Mouse (Mus musculus): ENCODE results near the gene Ric1.
"Not testable (repeated sequence)": the region's sequence is repeated elsewhere in the genome, so short reads cannot be mapped to it uniquely, and the experiment has no call there.

Ric1 gene

DNA sequence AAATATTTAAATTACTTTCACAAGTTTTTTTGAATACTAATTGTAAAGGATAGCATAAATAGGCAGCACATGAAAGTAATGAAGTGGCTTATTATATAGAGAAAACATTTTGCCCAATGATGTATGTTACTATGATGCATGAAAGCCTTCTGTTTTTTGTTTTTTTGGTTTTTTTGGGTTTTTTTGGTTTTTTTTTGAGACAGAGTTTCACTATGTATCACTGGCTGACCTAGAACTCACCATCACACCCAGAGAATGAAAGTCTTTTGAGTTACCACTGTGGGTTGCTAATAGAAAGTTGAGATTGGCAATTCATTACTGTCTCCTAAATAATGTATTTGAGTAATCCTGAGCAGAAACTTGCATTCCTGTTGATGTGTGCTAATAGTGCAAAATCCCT is 4.8 kb downstream of the Ric1 start:
- in situ Hi-C loops (cut with MboI, MseI), result no loop called here

- in situ Hi-C loops (cut with MboI, MseI), result no loop called here
Measured at GRCm38 (mm10) chr19:29527299-29527698, 5.2 kb downstream of the Ric1 start.

- in situ Hi-C loops (cut with MboI, MseI), result no loop called here
Measured at GRCm38 (mm10) chr19:29528568-29528967, 6.5 kb downstream of the Ric1 start.

DNA sequence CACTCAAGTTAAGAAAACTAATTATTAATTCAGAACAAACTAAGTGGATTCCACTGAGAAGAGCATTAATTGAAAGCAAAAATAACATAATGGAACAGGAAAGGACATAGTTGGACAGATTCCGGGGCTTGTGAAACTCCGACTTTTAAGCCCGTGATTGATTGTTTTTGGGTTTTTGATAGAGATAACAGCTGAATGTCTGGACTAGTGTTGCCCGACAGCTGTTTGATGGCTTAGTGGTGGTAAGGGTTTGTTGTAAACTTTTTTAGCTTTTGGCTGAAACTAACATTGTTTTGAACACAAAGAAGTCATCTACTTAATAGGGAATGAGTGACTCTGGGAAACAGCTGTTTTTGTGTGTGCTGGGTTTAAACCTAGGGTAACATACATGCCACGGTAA is 11.9 kb downstream of the Ric1 start:
- in situ Hi-C loops (cut with MboI, MseI), result no loop called here

GRCm38 (mm10) chr19:29542256-29542970 is 20.3 kb downstream of the Ric1 start:
- in situ Hi-C loops (cut with MboI, MseI), result no loop called here

GRCm38 (mm10) chr19:29544026-29544425 is 21.9 kb downstream of the Ric1 start:
- in situ Hi-C loops (cut with MboI, MseI), result no loop called here

DNA sequence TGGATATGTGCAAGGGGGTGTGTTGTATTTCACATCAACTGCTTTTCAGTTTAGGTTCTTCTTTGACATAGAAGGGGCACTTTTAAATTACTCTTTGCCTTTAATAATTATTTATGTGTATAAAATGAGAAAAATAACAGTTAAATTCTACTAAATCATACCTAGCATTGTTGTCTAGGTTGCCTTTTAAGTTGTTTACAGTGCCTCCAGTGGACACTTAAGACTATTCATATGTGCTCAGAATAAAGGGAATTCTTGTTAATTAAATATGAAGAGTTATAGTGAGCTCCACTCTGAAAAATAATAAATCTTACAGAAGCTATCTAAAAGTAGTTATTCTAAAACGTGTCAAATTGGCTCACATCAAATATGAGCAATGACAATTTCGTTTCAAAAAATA is 28.5 kb downstream of the Ric1 start:
- in situ Hi-C loops (cut with MboI, MseI), result no loop called here

DNA sequence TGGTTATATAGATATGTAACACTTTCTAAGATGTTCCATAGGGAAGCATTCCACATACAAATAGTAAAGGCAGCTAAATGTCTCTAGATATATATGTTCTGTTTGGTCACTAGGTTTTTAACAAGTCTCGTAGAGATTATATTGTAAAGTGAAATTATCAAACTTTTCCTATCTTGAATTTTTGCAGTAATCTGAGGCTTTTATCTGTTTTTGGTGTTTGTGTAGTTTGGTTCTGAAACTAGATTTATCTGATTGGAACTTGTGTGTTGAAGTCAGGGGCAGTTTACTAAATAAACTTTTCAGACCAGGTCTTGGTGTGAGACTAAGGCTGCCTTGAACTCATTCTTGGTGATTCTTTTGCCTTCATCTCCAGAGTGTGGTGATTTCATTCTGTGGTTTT is 29.0 kb downstream of the Ric1 start:
- in situ Hi-C loops (cut with MboI, MseI), result no loop called here

GRCm38 (mm10) chr19:29551980-29552379 is 29.9 kb downstream of the Ric1 start:
- in situ Hi-C loops (cut with MboI, MseI), result not testable (repeated sequence)

GRCm38 (mm10) chr19:29557171-29557845 is 35.2 kb downstream of the Ric1 start:
- in situ Hi-C loops (cut with MboI, MseI), result not testable (repeated sequence)

DNA sequence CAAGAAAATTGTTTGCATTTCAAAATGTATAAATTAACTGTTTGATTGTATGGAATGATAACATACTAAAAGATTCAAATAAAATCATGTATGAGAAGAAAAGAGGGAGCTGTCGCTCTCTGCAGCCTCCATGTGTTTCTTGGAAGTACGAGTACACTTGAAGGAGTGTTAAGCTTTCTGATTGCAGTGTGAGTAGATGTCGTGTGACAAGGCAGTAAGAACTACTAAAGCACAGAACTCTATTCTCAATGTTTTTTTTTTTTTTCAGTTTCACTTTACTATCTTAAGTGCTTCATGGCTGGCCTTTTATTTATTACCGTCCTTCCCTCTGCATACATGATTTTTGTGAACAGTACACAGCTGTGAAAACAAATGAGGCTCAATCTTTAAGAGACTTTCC is 40.1 kb downstream of the Ric1 start:
- in situ Hi-C loops (cut with MboI, MseI), result no loop called here

- in situ Hi-C loops (cut with MboI, MseI), result no loop called here
Measured at GRCm38 (mm10) chr19:29562603-29563002, 40.5 kb downstream of the Ric1 start.

- in situ Hi-C loops (cut with MboI, MseI), result no loop called here
Measured at GRCm38 (mm10) chr19:29563258-29563779, 41.2 kb downstream of the Ric1 start.

GRCm38 (mm10) chr19:29566512-29566911 is 44.4 kb downstream of the Ric1 start:
- in situ Hi-C loops (cut with MboI, MseI), result no loop called here

DNA sequence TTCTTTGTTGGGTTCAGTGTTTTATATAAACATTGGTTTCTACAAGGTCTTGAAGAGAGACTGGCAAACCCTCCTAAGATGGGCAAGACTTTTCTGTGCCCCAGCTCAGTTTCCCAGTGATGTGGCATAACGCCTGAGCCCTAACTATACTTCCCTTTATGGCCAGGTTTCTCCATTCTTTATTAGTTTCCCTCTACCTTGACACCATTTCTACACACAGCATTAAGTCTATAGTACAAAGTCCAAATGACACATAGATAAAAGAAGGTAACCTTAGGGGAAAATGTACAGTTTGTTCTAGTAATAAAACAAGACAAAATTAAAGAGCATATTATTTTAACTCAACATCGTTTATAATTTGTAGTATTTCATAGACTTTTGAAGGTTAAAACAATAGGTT is 60.4 kb downstream of the Ric1 start:
- in situ Hi-C loops (cut with MboI, MseI), result loop anchor here (25.0 kb wide), 1 partner anchor 1145 kb away; no protein-coding TSS in a partner anchor

- in situ Hi-C loops (cut with MboI, MseI), result loop anchor here (25.0 kb wide), 1 partner anchor 1146 kb away; no protein-coding TSS in a partner anchor
Measured at GRCm38 (mm10) chr19:29583734-29584133, 61.7 kb downstream of the Ric1 start.

GRCm38 (mm10) chr19:29593783-29594182 is 71.7 kb downstream of the Ric1 start:
- in situ Hi-C loops (cut with MboI, MseI), result loop anchor here (25.0 kb wide), 1 partner anchor 1156 kb away; no protein-coding TSS in a partner anchor

DNA sequence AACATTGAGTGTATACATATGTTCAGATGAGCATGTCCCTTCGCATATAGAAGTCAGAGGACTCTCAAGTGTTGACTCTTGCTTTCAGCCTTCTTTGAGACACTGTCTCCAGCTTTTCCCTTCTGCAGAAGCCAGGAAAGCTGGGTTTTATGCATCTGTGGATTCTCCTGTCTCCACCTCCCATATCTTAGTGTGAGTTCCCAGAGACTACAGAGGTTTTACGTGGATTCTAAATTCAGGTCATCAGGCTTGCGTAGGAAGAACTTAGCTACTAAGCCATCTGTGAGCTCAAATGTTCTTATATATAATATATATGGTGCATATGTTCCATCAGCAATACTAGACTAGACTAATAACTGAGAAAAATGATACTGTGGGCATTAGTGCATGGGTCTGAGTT is 74.2 kb downstream of the Ric1 start:
- in situ Hi-C loops (cut with MboI, MseI), result loop anchor here (25.0 kb wide), 1 partner anchor 1159 kb away; no protein-coding TSS in a partner anchor

DNA sequence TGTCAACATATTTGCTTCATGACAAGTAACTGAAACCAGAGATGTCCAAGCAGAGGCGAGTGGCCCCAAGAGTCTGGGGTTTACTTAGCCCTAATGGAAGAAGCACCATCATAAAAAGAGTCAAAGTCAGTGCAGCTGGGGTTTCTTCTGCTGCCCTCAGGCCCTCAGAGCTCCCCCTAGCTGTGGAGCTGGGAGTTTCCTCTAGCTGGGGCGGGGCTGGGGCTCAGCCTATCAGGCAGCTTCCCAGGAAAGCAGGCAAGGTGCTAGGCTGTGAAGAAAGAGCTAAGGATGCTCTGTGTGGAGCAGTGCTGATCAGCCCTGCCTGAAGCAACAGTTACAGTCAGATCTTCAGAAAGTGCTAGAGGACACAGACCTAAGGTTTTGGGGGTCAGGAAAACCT is 74.9 kb downstream of the Ric1 start:
- in situ Hi-C loops (cut with MboI, MseI), result loop anchor here (25.0 kb wide), 1 partner anchor 1160 kb away; no protein-coding TSS in a partner anchor

- in situ Hi-C loops (cut with MboI, MseI), result loop anchor here (25.0 kb wide), 1 partner anchor 1162 kb away; no protein-coding TSS in a partner anchor
Measured at GRCm38 (mm10) chr19:29598981-29599380, 76.9 kb downstream of the Ric1 start.

DNA sequence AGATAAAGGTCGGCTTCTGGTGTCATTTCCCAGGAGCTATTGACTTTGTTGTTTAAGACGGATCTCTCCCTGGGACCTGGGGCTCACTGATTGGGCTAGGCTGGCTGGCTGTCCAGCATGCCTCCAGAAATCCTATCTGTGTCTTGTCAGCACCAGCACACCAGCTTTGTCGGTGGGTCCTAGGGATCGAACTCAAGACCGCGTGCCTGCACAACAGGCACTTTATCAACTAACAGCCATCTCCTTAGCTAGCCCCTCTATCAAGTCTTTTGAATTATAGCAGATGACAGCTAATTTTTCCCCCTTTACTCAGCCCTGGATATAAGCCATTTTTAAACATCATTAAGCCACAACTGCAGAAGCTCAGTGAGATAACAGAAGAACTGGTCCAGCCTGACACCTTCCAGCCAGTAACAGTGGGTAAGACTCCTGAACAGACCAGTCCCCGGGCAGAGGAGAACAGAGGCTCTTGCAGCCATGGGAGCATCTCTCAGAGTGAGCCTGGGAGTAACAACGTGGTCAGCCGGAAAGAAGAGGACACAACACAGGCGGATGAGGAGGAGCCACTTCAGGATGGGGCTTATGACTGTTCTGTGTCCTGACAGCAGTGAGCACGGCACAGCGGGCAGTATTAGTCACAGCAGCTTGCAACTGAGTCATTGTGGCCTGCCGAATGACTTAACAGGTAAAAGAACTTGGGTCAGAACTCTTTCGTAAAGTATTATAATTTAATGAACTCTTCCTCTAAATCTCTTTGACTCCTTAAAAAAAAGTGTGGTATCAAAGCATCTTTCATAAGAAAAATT is 81.7 kb downstream of the Ric1 start:
- in situ Hi-C loops (cut with MboI, MseI), result no loop called here

DNA sequence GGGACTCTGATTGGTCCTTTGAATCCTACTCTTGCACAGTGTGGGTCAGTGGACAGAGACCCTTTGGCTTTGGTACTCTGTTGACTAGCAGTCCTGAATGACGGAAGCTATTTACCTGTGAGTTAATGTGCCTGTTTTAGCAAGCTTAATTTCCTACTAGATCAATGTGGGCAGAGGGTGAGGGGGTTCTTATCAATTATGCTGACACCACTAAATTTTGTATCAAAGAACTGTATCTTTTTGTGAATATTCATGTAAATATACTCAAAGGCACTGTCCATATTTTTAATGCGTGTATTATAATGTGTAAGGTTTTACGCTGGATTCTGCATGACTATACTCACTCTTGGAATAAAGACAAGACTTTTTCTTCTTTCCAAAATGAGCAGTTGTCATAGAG is 82.6 kb downstream of the Ric1 start:
- in situ Hi-C loops (cut with MboI, MseI), result no loop called here

All from T-helper 2 cell (primary cell).